In genomic region chr17:43629026-43629495, GRCm38 (mm10) we compare ENCODE assay signal across 10 mouse cellular contexts. TPM values are rescaled to one million over a fixed set of nuclear protein-coding genes. Genes with fewer than 3 reads are reported as not detected.
A peak's percentile ranks its signal among the peaks of the same experiment; 100 is the strongest.
DNase-seq lines count a peak whose midpoint lies in the region; ATAC-seq lines count a peak whose summit lies in the region.
"Had no signal": no experiment of that assay in that cellular context is flagged by ENCODE, and none has a peak within 500 bp of the region (broad histone marks: within the 10 kb centered on the region; RNA-seq: fewer than 3 reads in every experiment).

No protein-coding gene starts in this region.

- peaks cover 13% of the 10 kb centered on the region for H3K4me1 ChIP-seq in kidney, embryonic 16.5 days (ENCODE audit: insufficient read depth, low read length)
- H3K4me1 ChIP-seq in forebrain, embryonic 12.5 days: peaks cover 15% of the 10 kb centered on the region
- peaks cover 13% of the 10 kb centered on the region for H3K4me1 ChIP-seq in limb, embryonic 10.5 days
- peaks cover 14% of the 10 kb centered on the region for H3K4me1 ChIP-seq in neural tube, embryonic 12.5 days

- H3K9me3 ChIP-seq in kidney, embryonic 16.5 days (ENCODE audit: low read length): peaks cover 15% of the 10 kb centered on the region; the same call in 1 of the 2 replicates
- no peaks in the 10 kb centered on the region for H3K9me3 ChIP-seq in forebrain, embryonic 12.5 days
- H3K9me3 ChIP-seq in limb, embryonic 10.5 days (replicated peaks): no peaks in the 10 kb centered on the region
- H3K9me3 ChIP-seq in neural tube, embryonic 12.5 days: 0 out of 2 replicates have a peak, but pooled peaks cover 9% of the 10 kb centered on the region

- 0 out of 2 replicates have a peak overlapping the region, but pooled peaks have one; percentile 56 for H3K9ac ChIP-seq in kidney, embryonic 16.5 days (replicated peaks; ENCODE audit: low read length)
- 0 out of 2 replicates have a peak overlapping the region, but pooled peaks have one; percentile 42 for H3K9ac ChIP-seq in forebrain, embryonic 12.5 days
- no peak overlapping the region for H3K9ac ChIP-seq in neural tube, embryonic 12.5 days

- ATAC-seq in kidney, embryonic 16.5 days (ENCODE audit: low FRiP score, low TSS enrichment): no peak
- ATAC-seq in forebrain, embryonic 12.5 days (ENCODE audit: low FRiP score): no peak
- no peak for ATAC-seq in neural tube, embryonic 12.5 days (ENCODE audit: low FRiP score, low read depth)

- no peaks in the 10 kb centered on the region for H3K36me3 ChIP-seq in kidney, embryonic 16.5 days (ENCODE audit: insufficient read depth, low read length)
- H3K36me3 ChIP-seq in forebrain, embryonic 12.5 days (replicated peaks): no peaks in the 10 kb centered on the region
- H3K36me3 ChIP-seq in limb, embryonic 10.5 days: no peaks in the 10 kb centered on the region
- H3K36me3 ChIP-seq in neural tube, embryonic 12.5 days: no peaks in the 10 kb centered on the region

- H3K4me2 ChIP-seq in kidney, embryonic 16.5 days (replicated peaks; ENCODE audit: low read depth, low read length): peak overlapping the region; percentile 72
- peak overlapping the region; percentile 84 for H3K4me2 ChIP-seq in forebrain, embryonic 12.5 days
- peak overlapping the region; percentile 85 for H3K4me2 ChIP-seq in neural tube, embryonic 12.5 days (replicated peaks)

- H3K4me3 ChIP-seq in kidney, embryonic 16.5 days (ENCODE audit: low read length): peak overlapping the region; percentile 46
- H3K4me3 ChIP-seq in forebrain, embryonic 12.5 days (replicated peaks): peak overlapping the region; percentile 46
- H3K4me3 ChIP-seq in limb, embryonic 10.5 days: peak overlapping the region; percentile 50
- peak overlapping the region; percentile 39 for H3K4me3 ChIP-seq in neural tube, embryonic 12.5 days

- no peak for DNase-seq in kidney, adult 18-20 months
- DNase-seq in limb, embryonic 10.5 days (ENCODE audit: low spot score): peak; percentile 44
- DNase-seq in adrenal gland, adult 8-10 months: no peak
- no peak for DNase-seq in embryo, embryonic 9.5 days (ENCODE audit: extremely low spot score)
- no peak for DNase-seq in right cerebral cortex, postnatal 25 days

- H3K27ac ChIP-seq in kidney, embryonic 16.5 days (ENCODE audit: low read length): no peak overlapping the region
- no peak overlapping the region for H3K27ac ChIP-seq in forebrain, embryonic 12.5 days
- no peak overlapping the region for H3K27ac ChIP-seq in limb, embryonic 10.5 days
- H3K27ac ChIP-seq in neural tube, embryonic 12.5 days: no peak overlapping the region
- H3K27ac ChIP-seq: layer of hippocampus, adult 2 months had no signal

- H3K27me3 ChIP-seq in kidney, embryonic 16.5 days (ENCODE audit: insufficient read depth, low read length): peaks cover 33% of the 10 kb centered on the region
- H3K27me3 ChIP-seq in forebrain, embryonic 12.5 days: peaks cover 51% of the 10 kb centered on the region
- peaks cover 60% of the 10 kb centered on the region for H3K27me3 ChIP-seq in limb, embryonic 10.5 days (ENCODE audit: low read depth, poor library complexity, severe bottlenecking)
- peaks cover 35% of the 10 kb centered on the region for H3K27me3 ChIP-seq in neural tube, embryonic 12.5 days (replicated peaks)

- WGBS in kidney, embryonic 16.5 days: 24% methylated on average over 24 of the region's 24 CpGs
- 21% methylated on average over 24 of the region's 24 CpGs for WGBS in forebrain, embryonic 12.5 days
- WGBS in limb, embryonic 10.5 days: 20% methylated on average over 24 of the region's 24 CpGs
- WGBS in neural tube, embryonic 12.5 days: 21% methylated on average over 24 of the region's 24 CpGs

RNA-seq across cellular contexts. Expression of gene Tdrd6, which starts 1.0 kb away (rescaled TPM):
- not detected in 2 replicates for polyA plus RNA-seq in kidney, embryonic 16.5 days (2015; fragmentation: Nextera tagmentation; extraction: Ambion mirVana)
- 0.04 TPM in 1 of 2 replicates, not detected in the other for polyA plus RNA-seq in forebrain, embryonic 12.5 days (2016; fragmentation: Nextera tagmentation; extraction: Ambion mirVana)
- polyA plus RNA-seq in limb, embryonic 10.5 days (2016; fragmentation: Nextera tagmentation; extraction: Ambion mirVana): not detected in 2 replicates
- polyA plus RNA-seq in neural tube, embryonic 12.5 days (2016; fragmentation: Nextera tagmentation; extraction: Ambion mirVana): 0.08 and 0.33 TPM in 2 replicates
- total RNA-seq in adrenal gland, adult 8-10 months (2022): not detected
- total RNA-seq: MEL had no signal

RNA-seq across cellular contexts. Expression of gene Slc25a27, which starts 38.0 kb away (rescaled TPM):
- 18.4 and 20.9 TPM in 2 replicates for polyA plus RNA-seq in kidney, embryonic 16.5 days (2015; fragmentation: Nextera tagmentation; extraction: Ambion mirVana)
- polyA plus RNA-seq in forebrain, embryonic 12.5 days (2016; fragmentation: Nextera tagmentation; extraction: Ambion mirVana): 84.4 and 99.3 TPM in 2 replicates
- polyA plus RNA-seq in limb, embryonic 10.5 days (2016; fragmentation: Nextera tagmentation; extraction: Ambion mirVana): 25.5 and 35.8 TPM in 2 replicates
- polyA plus RNA-seq in neural tube, embryonic 12.5 days (2016; fragmentation: Nextera tagmentation; extraction: Ambion mirVana): 88.3 and 99.6 TPM in 2 replicates
- 10 to 100 TPM in 1 of 4 experiments, 1 to 10 TPM in 3; 4.0 to 11.1 (median 7.0) TPM for total RNA-seq in adrenal gland, adult 8-10 months (2022)
- total RNA-seq: MEL had no signal

RNA-seq across cellular contexts. Expression of gene Cyp39a1, which starts 38.2 kb away (rescaled TPM):
- polyA plus RNA-seq in kidney, embryonic 16.5 days (2015; fragmentation: Nextera tagmentation; extraction: Ambion mirVana): 26.4 and 26.9 TPM in 2 replicates
- polyA plus RNA-seq in forebrain, embryonic 12.5 days (2016; fragmentation: Nextera tagmentation; extraction: Ambion mirVana): 32.7 and 41.1 TPM in 2 replicates
- polyA plus RNA-seq in limb, embryonic 10.5 days (2016; fragmentation: Nextera tagmentation; extraction: Ambion mirVana): 25.5 and 30.1 TPM in 2 replicates
- polyA plus RNA-seq in neural tube, embryonic 12.5 days (2016; fragmentation: Nextera tagmentation; extraction: Ambion mirVana): 20.6 and 23.3 TPM in 2 replicates
- total RNA-seq in adrenal gland, adult 8-10 months (2022): 1 to 10 TPM; 2.4 to 4.3 (median 3.1) TPM
- total RNA-seq: MEL had no signal
